In genomic region chr2:28341304-28341703, GRCm38 (mm10) we compare ENCODE assay signal across 16 mouse cellular contexts.
A peak's percentile ranks its signal among the peaks of the same experiment; 100 is the strongest.
DNase-seq lines count a peak whose midpoint lies in the region.
"Had no signal": no experiment of that assay in that cellular context is flagged by ENCODE, and none has a peak within 500 bp of the region (broad histone marks: within the 10 kb centered on the region; RNA-seq: fewer than 3 reads in every experiment).

No protein-coding gene starts in this region.

- intact Hi-C loops in heart, postnatal 10 days (cut with DNase I): no loop called here

- DNase-seq in heart, adult 11 months: peak; percentile 29
- DNase-seq in heart, postnatal 10 days: no peak
- DNase-seq in lung, postnatal 10 days: peak; percentile 48
- DNase-seq in lung, postnatal 4 days: no peak
- DNase-seq in kidney, postnatal 10 days: peak; percentile 53
- DNase-seq in thymus, postnatal 10 days (ENCODE audit: low spot score in 2 of 2): no peak
- no peak for DNase-seq in layer of hippocampus, postnatal 14 days (ENCODE audit: low spot score in 2 of 2)
- DNase-seq: adrenal gland, adult 8-10 months; cerebellum, adult 2 months; cerebellum, postnatal 14 days; gastrocnemius, adult 2 months; gastrocnemius, postnatal 36 days; heart, adult 2 months; liver, embryonic 13.5 days; lung, adult 2 months; right cerebral cortex, postnatal 4 days had no signal

Comparison
In these comparisons a context has a peak if more than half of its experiments do, and no peak if none do; other contexts are left out.
1. DNase-seq: peak in heart, adult 11 months (single experiment), lung, postnatal 10 days (single experiment) and kidney, postnatal 10 days (single experiment); none in heart, postnatal 10 days (0 of 2), lung, postnatal 4 days (0 of 2), thymus, postnatal 10 days (0 of 2) and layer of hippocampus, postnatal 14 days (0 of 2).